Mouse (Mus musculus): Measurements from ENCODE around the gene Mmd2. TPM values are rescaled to one million over a fixed set of nuclear protein-coding genes. Genes with fewer than 3 reads are reported as not detected.

Mmd2 gene
- polyA plus RNA-seq, 1 experiment = not detected

- Histone ChIP-seq H3K4me3 (ENCODE audit: insufficient read depth, low read length) (no peak overlapping the region), H3K27ac (ENCODE audit: insufficient read depth, low read depth, low read length) (no peak overlapping the region), H3K4me1 (ENCODE audit: control insufficient read depth, insufficient read depth, low read length) (no peaks in the 10 kb centered on the region)
- TF ChIP-seq POLR2A (IDR thresholded peaks at IDR 0.05; ENCODE audit: borderline replicate concordance, low read depth, low read length) = no peak
- TF ChIP-seq CTCF (IDR thresholded peaks at IDR 0.05; ENCODE audit: low read depth, low read length) = no peak
These were observed 5.9 kb upstream of the Mmd2 start for GRCm38 (mm10) chr5:142614513-142614912.

- no peak overlapping the region for H3K4me3 ChIP-seq (ENCODE audit: insufficient read depth, low read length)
- no peak for TF ChIP-seq CTCF (IDR thresholded peaks at IDR 0.05; ENCODE audit: low read depth, low read length)
- no peak for TF ChIP-seq POLR2A (IDR thresholded peaks at IDR 0.05; ENCODE audit: borderline replicate concordance, low read depth, low read length)
- no peak overlapping the region for H3K27ac ChIP-seq (ENCODE audit: insufficient read depth, low read depth, low read length)
- H3K4me1 ChIP-seq (ENCODE audit: control insufficient read depth, insufficient read depth, low read length) = no peaks in the 10 kb centered on the region
These were observed 1.8 kb upstream of the Mmd2 start for GRCm38 (mm10) chr5:142610362-142610761.

- no peak overlapping the region for H3K4me3 ChIP-seq (ENCODE audit: insufficient read depth, low read length)
- TF ChIP-seq CTCF (IDR thresholded peaks at IDR 0.05; ENCODE audit: low read depth, low read length) (no peak), POLR2A (IDR thresholded peaks at IDR 0.05; ENCODE audit: borderline replicate concordance, low read depth, low read length) (no peak)
These were observed 357 bp upstream of the Mmd2 start for GRCm38 (mm10) chr5:142608989-142609325.

GRCm38 (mm10) chr5:142605288-142605687, 3.3 kb downstream of the Mmd2 start:
- TF ChIP-seq POLR2A (IDR thresholded peaks at IDR 0.05; ENCODE audit: borderline replicate concordance, low read depth, low read length) = no peak
- TF ChIP-seq CTCF (IDR thresholded peaks at IDR 0.05; ENCODE audit: low read depth, low read length) = no peak
- Histone ChIP-seq H3K4me1 (ENCODE audit: control insufficient read depth, insufficient read depth, low read length) (no peaks in the 10 kb centered on the region), H3K27ac (ENCODE audit: insufficient read depth, low read depth, low read length) (no peak overlapping the region), H3K4me3 (ENCODE audit: insufficient read depth, low read length) (no peak overlapping the region)

More at GRCm38 (mm10) chr5:142608989-142609325, 357 bp upstream of the Mmd2 start:
- H3K27ac ChIP-seq (ENCODE audit: insufficient read depth, low read depth, low read length) = no peak overlapping the region
- H3K4me1 ChIP-seq (ENCODE audit: control insufficient read depth, insufficient read depth, low read length) = no peaks in the 10 kb centered on the region

GRCm38 (mm10) chr5:142604379-142604778, 4.2 kb downstream of the Mmd2 start:
- no peak for TF ChIP-seq POLR2A (IDR thresholded peaks at IDR 0.05; ENCODE audit: borderline replicate concordance, low read depth, low read length)
- no peak for TF ChIP-seq CTCF (IDR thresholded peaks at IDR 0.05; ENCODE audit: low read depth, low read length)
- H3K27ac ChIP-seq (ENCODE audit: insufficient read depth, low read depth, low read length) = no peak overlapping the region
- no peak overlapping the region for H3K4me3 ChIP-seq (ENCODE audit: insufficient read depth, low read length)
- no peaks in the 10 kb centered on the region for H3K4me1 ChIP-seq (ENCODE audit: control insufficient read depth, insufficient read depth, low read length)

- TF ChIP-seq POLR2A (IDR thresholded peaks at IDR 0.05; ENCODE audit: borderline replicate concordance, low read depth, low read length) (no peak), CTCF (IDR thresholded peaks at IDR 0.05; ENCODE audit: low read depth, low read length) (no peak)
- H3K27ac ChIP-seq (ENCODE audit: insufficient read depth, low read depth, low read length) = no peak overlapping the region
These were observed 10.8 kb downstream of the Mmd2 start for GRCm38 (mm10) chr5:142597648-142598390.

GRCm38 (mm10) chr5:142596723-142597122, 11.9 kb downstream of the Mmd2 start:
- no peak overlapping the region for H3K27ac ChIP-seq (ENCODE audit: insufficient read depth, low read depth, low read length)
- TF ChIP-seq CTCF (IDR thresholded peaks at IDR 0.05; ENCODE audit: low read depth, low read length) = no peak

More at GRCm38 (mm10) chr5:142597648-142598390, 10.8 kb downstream of the Mmd2 start:
- Histone ChIP-seq H3K4me1 (ENCODE audit: control insufficient read depth, insufficient read depth, low read length) (no peaks in the 10 kb centered on the region), H3K4me3 (ENCODE audit: insufficient read depth, low read length) (no peak overlapping the region)

GRCm38 (mm10) chr5:142595698-142596097, 12.9 kb downstream of the Mmd2 start:
- no peak overlapping the region for H3K27ac ChIP-seq (ENCODE audit: insufficient read depth, low read depth, low read length)
- 0 out of 2 replicates have a peak, but pooled peaks cover 2% of the 10 kb centered on the region for H3K4me1 ChIP-seq (ENCODE audit: control insufficient read depth, insufficient read depth, low read length)
- no peak for TF ChIP-seq CTCF (IDR thresholded peaks at IDR 0.05; ENCODE audit: low read depth, low read length)
- TF ChIP-seq POLR2A (IDR thresholded peaks at IDR 0.05; ENCODE audit: borderline replicate concordance, low read depth, low read length) = no peak
- no peak overlapping the region for H3K4me3 ChIP-seq (ENCODE audit: insufficient read depth, low read length)

More at GRCm38 (mm10) chr5:142596723-142597122, 11.9 kb downstream of the Mmd2 start:
- Histone ChIP-seq H3K4me1 (ENCODE audit: control insufficient read depth, insufficient read depth, low read length) (0 out of 2 replicates have a peak, but pooled peaks cover 2% of the 10 kb centered on the region), H3K4me3 (ENCODE audit: insufficient read depth, low read length) (no peak overlapping the region)

- H3K4me1 ChIP-seq (ENCODE audit: control insufficient read depth, insufficient read depth, low read length) = 0 out of 2 replicates have a peak, but pooled peaks cover 2% of the 10 kb centered on the region
- H3K27ac ChIP-seq (ENCODE audit: insufficient read depth, low read depth, low read length) = no peak overlapping the region
- no peak overlapping the region for H3K4me3 ChIP-seq (ENCODE audit: insufficient read depth, low read length)
- TF ChIP-seq CTCF (IDR thresholded peaks at IDR 0.05; ENCODE audit: low read depth, low read length) (no peak), POLR2A (IDR thresholded peaks at IDR 0.05; ENCODE audit: borderline replicate concordance, low read depth, low read length) (no peak)
These were observed 17.5 kb downstream of the Mmd2 start for GRCm38 (mm10) chr5:142590953-142591616.

GRCm38 (mm10) chr5:142583616-142584126, 24.9 kb downstream of the Mmd2 start:
- Histone ChIP-seq H3K4me1 (ENCODE audit: control insufficient read depth, insufficient read depth, low read length) (no peaks in the 10 kb centered on the region), H3K4me3 (ENCODE audit: insufficient read depth, low read length) (no peak overlapping the region), H3K27ac (ENCODE audit: insufficient read depth, low read depth, low read length) (no peak overlapping the region)
- no peak for TF ChIP-seq POLR2A (IDR thresholded peaks at IDR 0.05; ENCODE audit: borderline replicate concordance, low read depth, low read length)
- TF ChIP-seq CTCF (IDR thresholded peaks at IDR 0.05; ENCODE audit: low read depth, low read length) = no peak

Measured in bone marrow macrophage, adult 2 months (primary cell).